Comparison of ENCODE assay signal across 22 mouse cellular contexts in genomic region chr13:9817356-9817755, GRCm38 (mm10).
"Had no signal": no experiment of that assay in that cellular context is flagged by ENCODE, and none has a peak within 500 bp of the region (broad histone marks: within the 10 kb centered on the region; RNA-seq: fewer than 3 reads in every experiment).

No protein-coding gene starts in this region.

- H3K4me3 ChIP-seq: gastrocnemius, adult 2 months; heart, embryonic 10.5 days; heart, embryonic 12.5 days; hindbrain, embryonic 10.5 days; hindbrain, embryonic 12.5 days; intestine, embryonic 15.5 days; left cerebral cortex, adult 2 months; limb, embryonic 10.5 days; limb, embryonic 12.5 days; liver, embryonic 13.5 days; liver, embryonic 15.5 days had no signal

- H3K36me3 ChIP-seq: heart, embryonic 10.5 days; heart, embryonic 12.5 days; hindbrain, embryonic 10.5 days; hindbrain, embryonic 12.5 days; intestine, embryonic 15.5 days; limb, embryonic 10.5 days; limb, embryonic 12.5 days; liver, embryonic 13.5 days; liver, embryonic 15.5 days had no signal

- H3K9ac ChIP-seq: heart, embryonic 12.5 days; hindbrain, embryonic 12.5 days; hindbrain, embryonic 14.5 days; intestine, embryonic 15.5 days; limb, embryonic 12.5 days; liver, embryonic 13.5 days; liver, embryonic 15.5 days had no signal

- H3K27ac ChIP-seq: gastrocnemius, adult 2 months; heart, embryonic 10.5 days; hindbrain, embryonic 10.5 days; hindbrain, embryonic 12.5 days; hindbrain, embryonic 14.5 days; intestine, embryonic 15.5 days; left cerebral cortex, adult 2 months; limb, embryonic 10.5 days; limb, embryonic 12.5 days; liver, embryonic 13.5 days; liver, embryonic 15.5 days had no signal

- DNase-seq: gastrocnemius, adult 2 months; gastrocnemius, postnatal 10 days; gastrocnemius, postnatal 25 days; heart, adult 18-20 months; heart, postnatal 10 days; heart, postnatal 4 days; kidney, adult 18-20 months; kidney, adult 8-10 months; kidney, postnatal 10 days; kidney, postnatal 25 days; liver; liver, embryonic 13.5 days had no signal

- H3K4me1 ChIP-seq: heart, embryonic 12.5 days; intestine, embryonic 15.5 days; limb, embryonic 10.5 days; limb, embryonic 12.5 days; liver, embryonic 13.5 days; liver, embryonic 15.5 days had no signal

- H3K9me3 ChIP-seq: heart, embryonic 10.5 days; heart, embryonic 12.5 days; hindbrain, embryonic 10.5 days; hindbrain, embryonic 12.5 days; intestine, embryonic 15.5 days; limb, embryonic 10.5 days; limb, embryonic 12.5 days; liver, embryonic 13.5 days; liver, embryonic 15.5 days had no signal
